Mouse (Mus musculus) ES-E14 (cell line): ENCODE data around the gene Myocd. TPM values are rescaled to one million over a fixed set of nuclear protein-coding genes. Genes with fewer than 3 reads are reported as not detected.

ENCODE experiments used
- DNase-seq: peaks from one replicate; pipeline ENCODE4 v3.0.0-alpha.2; 2013; ENCODE audit warnings: low read depth, low spot score
- H3K27ac ChIP-seq: 2 replicates; pipeline ENCODE4 v1.5.1; 2012; ENCODE audit warnings: low read depth, mild to moderate bottlenecking, low read length, moderate library complexity, mixed read lengths; ENCODE audit not compliant: poor library complexity, insufficient read depth, severe bottlenecking
- H3K36me3 ChIP-seq: 2 replicates; pipeline ENCODE4 v1.6.1; 2012; ENCODE audit warnings: mild to moderate bottlenecking, low read length, moderate library complexity, mixed read lengths; ENCODE audit not compliant: control insufficient read depth, poor library complexity, insufficient read depth, severe bottlenecking
- H3K4me1 ChIP-seq, 2 experiments: fragments of 150-350 bp in 1 of 2; sonication (generic) in 1 of 2; 2 replicates each; pipeline ENCODE4 v1.6.1; 2012; ENCODE audit warnings: low read length in 2 of 2, mild to moderate bottlenecking in 1 of 2, mixed read lengths in 1 of 2; ENCODE audit not compliant: control insufficient read depth in 2 of 2, insufficient read depth in 2 of 2, poor library complexity in 1 of 2
- H3K4me3 ChIP-seq, 2 experiments: fragments of 150-350 bp in 1 of 2; sonication (generic) in 1 of 2; 2 replicates each; pipeline ENCODE4 v1.5.1; 2012; ENCODE audit warnings: low read length in 2 of 2, low read depth in 1 of 2, mild to moderate bottlenecking in 1 of 2, mixed read lengths in 1 of 2; ENCODE audit not compliant: insufficient read depth in 1 of 2, poor library complexity in 1 of 2, severe bottlenecking in 1 of 2
- H3K9ac ChIP-seq: 2 replicates; pipeline ENCODE4 v1.6.1; 2012; ENCODE audit warnings: low read depth, mild to moderate bottlenecking, low read length, mixed read lengths; ENCODE audit not compliant: poor library complexity, insufficient read depth, severe bottlenecking
- H3K9me3 ChIP-seq: fragments of 150-350 bp; sonication (generic); 2 replicates; pipeline ENCODE4 v1.6.1; 2012; ENCODE audit warnings: low read depth, mild to moderate bottlenecking, low read length; ENCODE audit not compliant: control insufficient read depth, insufficient read depth
- CHD2 ChIP-seq: IDR thresholded peaks from 2 replicates; pipeline ENCODE4 v1.6.1; 2014; ENCODE audit warnings: mild to moderate bottlenecking, low read depth, low read length, inconsistent platforms
- HCFC1 ChIP-seq: IDR thresholded peaks from 2 replicates; pipeline ENCODE4 v1.6.1; 2012; ENCODE audit warnings: low read length, inconsistent platforms, borderline replicate concordance; ENCODE audit not compliant: insufficient read depth
- MAFK ChIP-seq: IDR thresholded peaks from 2 replicates; pipeline ENCODE4 v1.6.1; 2014; ENCODE audit warnings: mild to moderate bottlenecking, low read depth, low read length, inconsistent platforms; ENCODE audit not compliant: insufficient read depth
- ZC3H11A ChIP-seq: IDR thresholded peaks from 2 replicates; pipeline ENCODE4 v1.6.1; 2012; ENCODE audit warnings: low read depth, mild to moderate bottlenecking, inconsistent platforms, low read length, borderline replicate concordance
- ZNF384 ChIP-seq: IDR thresholded peaks from 2 replicates; pipeline ENCODE4 v1.6.1; 2012; ENCODE audit warnings: low read depth, low read length, inconsistent platforms
- in situ Hi-C, 2 experiments: fragments of 600-800 bp; cut with MboI; formaldehyde crosslinking; loops; one replicate each; pipeline ENCODE4 v1.15.1; 2025; ENCODE audit warnings: low sequenced_read_pairs in 2 of 2, inconsistent platforms in 1 of 2; ENCODE audit not compliant: unreplicated experiment in 2 of 2
- total RNA-seq: library from RNA; depleted of rRNA; stranded (reverse); fragments of 300-350 nt; gene quantifications from 2 replicates; pipeline ENCODE4 v1.2.3, GENCODE M21; 2012

The Myocd gene
- total RNA-seq, 1 experiment, result 0.40 TPM

GRCm38 (mm10) chr11:65287706-65288105 lies 17.9 kb upstream of the Myocd start:
- no peak for TF ChIP-seq CHD2
- TF ChIP-seq ZC3H11A, result no peak
- no peak for TF ChIP-seq ZNF384
- no peak for TF ChIP-seq HCFC1
- TF ChIP-seq MAFK, result no peak
- H3K27ac ChIP-seq, result no peak overlapping the region
- H3K36me3 ChIP-seq, result no peaks in the 10 kb centered on the region
- H3K9ac ChIP-seq, result no peak overlapping the region
- DNase-seq, result no peak
- no peaks in the 10 kb centered on the region for H3K4me1 ChIP-seq
- in situ Hi-C loops, result no loop called here
- H3K9me3 ChIP-seq, result no peaks in the 10 kb centered on the region
- H3K4me3 ChIP-seq, result no peak overlapping the region

GRCm38 (mm10) chr11:65286211-65286610 lies 16.4 kb upstream of the Myocd start:
- DNase-seq, result no peak
- Histone ChIP-seq H3K36me3 (no peaks in the 10 kb centered on the region), H3K4me1 (no peaks in the 10 kb centered on the region), H3K27ac (no peak overlapping the region), H3K4me3 (no peak overlapping the region), H3K9ac (no peak overlapping the region), H3K9me3 (no peaks in the 10 kb centered on the region)
- in situ Hi-C loops, result no loop called here
- TF ChIP-seq HCFC1 (no peak), ZC3H11A (no peak), MAFK (no peak), ZNF384 (no peak), CHD2 (no peak)

DNA sequence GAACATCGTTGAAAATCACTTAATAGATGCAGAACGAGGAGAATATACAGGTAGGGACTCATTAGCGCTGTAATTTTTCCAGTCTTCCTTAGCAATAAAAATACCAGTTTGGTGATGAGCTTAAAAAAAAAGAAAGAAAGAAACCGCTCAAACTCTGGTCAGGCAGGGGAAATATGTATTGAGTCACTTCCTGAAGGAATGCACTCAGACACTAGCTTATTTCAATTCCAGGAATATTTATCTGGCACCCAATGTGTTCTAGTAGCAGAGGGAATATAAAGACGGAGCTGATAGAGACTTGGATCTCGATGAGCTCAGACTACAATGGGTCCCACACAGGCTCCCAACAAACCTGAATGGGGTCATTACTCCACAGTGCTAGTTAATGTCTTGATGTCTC lies 5.7 kb upstream of the Myocd start:
- Histone ChIP-seq H3K36me3 (no peaks in the 10 kb centered on the region), H3K4me3 (no peak overlapping the region), H3K4me1 (no peaks in the 10 kb centered on the region), H3K27ac (no peak overlapping the region), H3K9me3 (no peaks in the 10 kb centered on the region), H3K9ac (no peak overlapping the region)
- TF ChIP-seq ZNF384 (no peak), HCFC1 (no peak), ZC3H11A (no peak), MAFK (no peak), CHD2 (no peak)
- in situ Hi-C loops, result no loop called here
- DNase-seq, result no peak

- H3K9me3 ChIP-seq, result no peaks in the 10 kb centered on the region
- no peak for DNase-seq
- no peak overlapping the region for H3K4me3 ChIP-seq
- H3K4me1 ChIP-seq, result 0 out of 4 replicates have a peak, but pooled peaks cover 0 to 2% of the 10 kb centered on the region in 2 experiments
- H3K36me3 ChIP-seq, result no peaks in the 10 kb centered on the region
- no peak for TF ChIP-seq ZNF384
- no peak for TF ChIP-seq CHD2
- TF ChIP-seq MAFK, result no peak
- no peak for TF ChIP-seq ZC3H11A
- TF ChIP-seq HCFC1, result no peak
- no peak overlapping the region for H3K9ac ChIP-seq
- H3K27ac ChIP-seq, result no peak overlapping the region
- in situ Hi-C loops, result no loop called here
These were observed 1.2 kb upstream of the Myocd start for GRCm38 (mm10) chr11:65271000-65271399.

- DNase-seq, result no peak
- in situ Hi-C loops, result no loop called here
- no peak overlapping the region for H3K9ac ChIP-seq
These were observed 1.5 kb downstream of the Myocd start for GRCm38 (mm10) chr11:65268310-65268709.

More at GRCm38 (mm10) chr11:65268310-65268709, 1.5 kb downstream of the Myocd start:
- no peaks in the 10 kb centered on the region for H3K36me3 ChIP-seq
- no peak overlapping the region for H3K27ac ChIP-seq
- no peak overlapping the region for H3K4me3 ChIP-seq
- H3K4me1 ChIP-seq, result 0 out of 4 replicates have a peak, but pooled peaks cover 0 to 2% of the 10 kb centered on the region in 2 experiments
- H3K9me3 ChIP-seq, result no peaks in the 10 kb centered on the region
- no peak for TF ChIP-seq MAFK
- no peak for TF ChIP-seq ZC3H11A
- TF ChIP-seq HCFC1, result no peak
- no peak for TF ChIP-seq ZNF384
